Comparison of ENCODE assay signal across 10 mouse cellular contexts in genomic region chr5:36359535-36360243, GRCm38 (mm10). TPM values are rescaled to one million over a fixed set of nuclear protein-coding genes. Genes with fewer than 3 reads are reported as not detected.
DNase-seq lines count a peak whose midpoint lies in the region; ATAC-seq and TF ChIP-seq lines count a peak whose summit lies in the region.
"Had no signal": no experiment of that assay in that cellular context is flagged by ENCODE, and none has a peak within 500 bp of the region (broad histone marks: within the 10 kb centered on the region; RNA-seq: fewer than 3 reads in every experiment).

No protein-coding gene starts in this region.

- H3K4me1 ChIP-seq in forebrain, embryonic 10.5 days: peaks cover 34% of the 10 kb centered on the region
- H3K4me1 ChIP-seq in forebrain, embryonic 11.5 days (replicated peaks; ENCODE audit: control insufficient read depth, insufficient read depth, low read length): peaks cover 6% of the 10 kb centered on the region; the same call in 1 of the 2 replicates
- no peaks in the 10 kb centered on the region for H3K4me1 ChIP-seq in forebrain, postnatal 0 days (ENCODE audit: insufficient read depth)
- peaks cover 8% of the 10 kb centered on the region for H3K4me1 ChIP-seq in midbrain, embryonic 16.5 days (ENCODE audit: control insufficient read depth, insufficient read depth, low read length)

- no peak overlapping the region for H3K4me3 ChIP-seq in forebrain, embryonic 10.5 days
- H3K4me3 ChIP-seq in forebrain, embryonic 11.5 days (ENCODE audit: low read depth, low read length): no peak overlapping the region
- no peak overlapping the region for H3K4me3 ChIP-seq in layer of hippocampus, adult 2 months
- no peak overlapping the region for H3K4me3 ChIP-seq in forebrain, postnatal 0 days (ENCODE audit: low read depth, low read length)
- no peak overlapping the region for H3K4me3 ChIP-seq in midbrain, embryonic 16.5 days (ENCODE audit: low read depth, low read length)
- H3K4me3 ChIP-seq: liver, embryonic 13.5 days; neural tube, embryonic 12.5 days had no signal

- no peak overlapping the region for H3K4me2 ChIP-seq in forebrain, embryonic 11.5 days (ENCODE audit: low read depth, low read length, severe bottlenecking)
- H3K4me2 ChIP-seq in forebrain, postnatal 0 days (ENCODE audit: low read depth): no peak overlapping the region
- no peak overlapping the region for H3K4me2 ChIP-seq in midbrain, embryonic 16.5 days (ENCODE audit: low read length)
- H3K4me2 ChIP-seq: liver, embryonic 13.5 days; neural tube, embryonic 12.5 days had no signal

- no peaks in the 10 kb centered on the region for H3K9me3 ChIP-seq in forebrain, embryonic 10.5 days
- no peaks in the 10 kb centered on the region for H3K9me3 ChIP-seq in forebrain, embryonic 11.5 days (ENCODE audit: control insufficient read depth, low read length)
- no peaks in the 10 kb centered on the region for H3K9me3 ChIP-seq in forebrain, postnatal 0 days (ENCODE audit: low read length)
- H3K9me3 ChIP-seq in midbrain, embryonic 16.5 days (replicated peaks; ENCODE audit: control insufficient read depth, low read length, poor library complexity, severe bottlenecking): no peaks in the 10 kb centered on the region
- H3K9me3 ChIP-seq: liver, embryonic 13.5 days; neural tube, embryonic 12.5 days had no signal

- no peaks in the 10 kb centered on the region for H3K36me3 ChIP-seq in forebrain, embryonic 10.5 days (replicated peaks)
- no peaks in the 10 kb centered on the region for H3K36me3 ChIP-seq in forebrain, embryonic 11.5 days (ENCODE audit: control insufficient read depth, insufficient read depth, low read length)
- no peaks in the 10 kb centered on the region for H3K36me3 ChIP-seq in forebrain, postnatal 0 days (ENCODE audit: insufficient read depth)
- H3K36me3 ChIP-seq in midbrain, embryonic 16.5 days (ENCODE audit: control insufficient read depth, insufficient read depth, low read length): no peaks in the 10 kb centered on the region
- H3K36me3 ChIP-seq: liver, embryonic 13.5 days; neural tube, embryonic 12.5 days had no signal

- no peak for TF ChIP-seq CTCF in layer of hippocampus, adult 2 months (conservative IDR thresholded peaks at IDR 0.05)
- no peak for TF ChIP-seq CTCF in forebrain, postnatal 0 days (IDR thresholded peaks at IDR 0.05; ENCODE audit: low read depth)

- H3K9ac ChIP-seq in forebrain, embryonic 11.5 days (ENCODE audit: low read length): no peak overlapping the region
- H3K9ac ChIP-seq in forebrain, postnatal 0 days: no peak overlapping the region
- no peak overlapping the region for H3K9ac ChIP-seq in midbrain, embryonic 16.5 days (ENCODE audit: low read depth, low read length)
- H3K9ac ChIP-seq: liver, embryonic 13.5 days; neural tube, embryonic 12.5 days had no signal

- WGBS in forebrain, embryonic 10.5 days: 62% methylated on average over 5 of the region's 5 CpGs
- 60% methylated on average over 5 of the region's 5 CpGs for WGBS in forebrain, embryonic 11.5 days
- WGBS in forebrain, postnatal 0 days: 59% methylated on average over 5 of the region's 5 CpGs
- WGBS in midbrain, embryonic 16.5 days: 58% methylated on average over 4 of the region's 5 CpGs

- H3K27me3 ChIP-seq in forebrain, embryonic 10.5 days (ENCODE audit: poor library complexity, severe bottlenecking): no peaks in the 10 kb centered on the region
- no peaks in the 10 kb centered on the region for H3K27me3 ChIP-seq in forebrain, embryonic 11.5 days (ENCODE audit: control insufficient read depth, insufficient read depth, low read length)
- no peaks in the 10 kb centered on the region for H3K27me3 ChIP-seq in forebrain, postnatal 0 days (ENCODE audit: insufficient read depth, low read length)
- no peaks in the 10 kb centered on the region for H3K27me3 ChIP-seq in midbrain, embryonic 16.5 days (ENCODE audit: control insufficient read depth, insufficient read depth, low read depth, low read length)
- H3K27me3 ChIP-seq: liver, embryonic 13.5 days; neural tube, embryonic 12.5 days had no signal

- H3K27ac ChIP-seq in forebrain, embryonic 10.5 days: peak overlapping the region; percentile 51
- no peak overlapping the region for H3K27ac ChIP-seq in forebrain, embryonic 11.5 days (ENCODE audit: low read depth, low read length)
- peak overlapping the region; percentile 77 for H3K27ac ChIP-seq in layer of hippocampus, adult 2 months
- H3K27ac ChIP-seq in forebrain, postnatal 0 days (ENCODE audit: low read depth, low read length): no peak overlapping the region
- peak overlapping the region; percentile 24; the same call in 1 of the 2 replicates for H3K27ac ChIP-seq in midbrain, embryonic 16.5 days (ENCODE audit: low read length)
- H3K27ac ChIP-seq: liver, embryonic 13.5 days; neural tube, embryonic 12.5 days had no signal

- no peak for DNase-seq in forebrain, embryonic 10.5 days (ENCODE audit: extremely low spot score, low spot score)
- DNase-seq in forebrain, embryonic 11.5 days (ENCODE audit: low spot score): no peak
- DNase-seq in layer of hippocampus, adult 2 months (ENCODE audit: low spot score in 2 of 2): peak; percentile 30 to 47
- no peak for DNase-seq in layer of hippocampus, adult 18-20 months (ENCODE audit: low spot score in 2 of 2)
- peak; percentile 62 for DNase-seq in forebrain, postnatal 0 days
- DNase-seq in urinary bladder, postnatal 14 days (ENCODE audit: low spot score): no peak
- DNase-seq in MN1 (ENCODE audit: low spot score): no peak
- DNase-seq: liver, embryonic 13.5 days had no signal

- ATAC-seq in forebrain, embryonic 11.5 days (replicated peaks; ENCODE audit: low FRiP score): no peak
- peak; percentile 89 for ATAC-seq in forebrain, postnatal 0 days
- peak; percentile 82 for ATAC-seq in midbrain, embryonic 16.5 days

RNA-seq across cellular contexts. Expression of gene Sorcs2, which starts 38.2 kb away (rescaled TPM):
- polyA plus RNA-seq in forebrain, embryonic 10.5 days (2016; fragmentation: Nextera tagmentation; extraction: Ambion mirVana): 4.7 and 4.8 TPM in 2 replicates
- 6.4 and 7.8 TPM in 2 replicates for polyA plus RNA-seq in forebrain, embryonic 11.5 days (2014; fragmentation: Nextera tagmentation; extraction: Ambion mirVana)
- 10 to 100 TPM; 49.2 to 54.8 TPM for total RNA-seq in layer of hippocampus, adult 2 months (2021)
- 10 to 100 TPM; 41.0 to 49.9 TPM for total RNA-seq in layer of hippocampus, adult 18-20 months (2021)
- 20.0 and 29.8 TPM in 2 replicates for total RNA-seq in forebrain, postnatal 0 days (2014; rRNA removed)
- polyA plus RNA-seq in forebrain, postnatal 0 days (2015; fragmentation: Nextera tagmentation; extraction: Ambion mirVana): 5.3 and 10.0 TPM in 2 replicates
- polyA plus RNA-seq in midbrain, embryonic 16.5 days (2015; fragmentation: Nextera tagmentation; extraction: Ambion mirVana): 21.3 and 22.7 TPM in 2 replicates

Comparison
In these comparisons a context has a peak if more than half of its experiments do, and no peak if none do; other contexts are left out.
1. DNase-seq: peak in layer of hippocampus, adult 2 months (2 of 2) and forebrain, postnatal 0 days (single experiment); none in forebrain, embryonic 10.5 days (single experiment), forebrain, embryonic 11.5 days (single experiment), layer of hippocampus, adult 18-20 months (0 of 2), urinary bladder, postnatal 14 days (single experiment) and MN1 (single experiment).
2. H3K27ac ChIP-seq: peak in forebrain, embryonic 10.5 days (single experiment), layer of hippocampus, adult 2 months (single experiment) and midbrain, embryonic 16.5 days (single experiment); none in forebrain, embryonic 11.5 days (single experiment) and forebrain, postnatal 0 days (single experiment).